Mouse (Mus musculus): ENCODE results near the gene Gnaq.

Gene Gnaq

GRCm38 (mm10) chr19:16189066-16189765 is 56.6 kb downstream of the Gnaq start:
- DNase-seq (ENCODE audit: low read depth in 2 of 2, low spot score in 2 of 2): no peak

GRCm38 (mm10) chr19:16198162-16198561 is 65.5 kb downstream of the Gnaq start:
- no peak for DNase-seq (ENCODE audit: low read depth in 2 of 2, low spot score in 2 of 2)

GRCm38 (mm10) chr19:16201356-16201755 is 68.7 kb downstream of the Gnaq start:
- no peak for DNase-seq (ENCODE audit: low read depth in 2 of 2, low spot score in 2 of 2)

GRCm38 (mm10) chr19:16204776-16205680 is 72.4 kb downstream of the Gnaq start:
- DNase-seq (ENCODE audit: low read depth in 2 of 2, low spot score in 2 of 2): no peak

GRCm38 (mm10) chr19:16209616-16210015 is 77.0 kb downstream of the Gnaq start:
- no peak for DNase-seq (ENCODE audit: low read depth in 2 of 2, low spot score in 2 of 2)

GRCm38 (mm10) chr19:16214946-16215345 is 82.3 kb downstream of the Gnaq start:
- no peak for DNase-seq (ENCODE audit: low read depth in 2 of 2, low spot score in 2 of 2)

- no peak for DNase-seq (ENCODE audit: low read depth in 2 of 2, low spot score in 2 of 2)
Measured at GRCm38 (mm10) chr19:16215430-16216016, 82.9 kb downstream of the Gnaq start.

- DNase-seq (ENCODE audit: low read depth in 2 of 2, low spot score in 2 of 2): no peak
Measured at GRCm38 (mm10) chr19:16219978-16220377, 87.3 kb downstream of the Gnaq start.

- DNase-seq (ENCODE audit: low read depth in 2 of 2, low spot score in 2 of 2): no peak
Measured at GRCm38 (mm10) chr19:16222526-16222925, 89.9 kb downstream of the Gnaq start.

- DNase-seq (ENCODE audit: low read depth in 2 of 2, low spot score in 2 of 2): no peak
Measured at GRCm38 (mm10) chr19:16223126-16223525, 90.5 kb downstream of the Gnaq start.

- no peak for DNase-seq (ENCODE audit: low read depth in 2 of 2, low spot score in 2 of 2)
Measured at GRCm38 (mm10) chr19:16224831-16225230, 92.2 kb downstream of the Gnaq start.

- no peak for DNase-seq (ENCODE audit: low read depth in 2 of 2, low spot score in 2 of 2)
Measured at GRCm38 (mm10) chr19:16231584-16231983, 99.0 kb downstream of the Gnaq start.

- DNase-seq (ENCODE audit: low read depth in 2 of 2, low spot score in 2 of 2): no peak
Measured at GRCm38 (mm10) chr19:16235594-16235993, 103.0 kb downstream of the Gnaq start.

- no peak for DNase-seq (ENCODE audit: low read depth in 2 of 2, low spot score in 2 of 2)
Measured at GRCm38 (mm10) chr19:16237034-16237433, 104.4 kb downstream of the Gnaq start.

- DNase-seq (ENCODE audit: low read depth in 2 of 2, low spot score in 2 of 2): no peak
Measured at GRCm38 (mm10) chr19:16238072-16238471, 105.4 kb downstream of the Gnaq start.

GRCm38 (mm10) chr19:16238512-16238911 is 105.9 kb downstream of the Gnaq start:
- no peak for DNase-seq (ENCODE audit: low read depth in 2 of 2, low spot score in 2 of 2)

GRCm38 (mm10) chr19:16242708-16243107 is 110.1 kb downstream of the Gnaq start:
- no peak for DNase-seq (ENCODE audit: low read depth in 2 of 2, low spot score in 2 of 2)

- no peak for DNase-seq (ENCODE audit: low read depth in 2 of 2, low spot score in 2 of 2)
Measured at GRCm38 (mm10) chr19:16249025-16249424, 116.4 kb downstream of the Gnaq start.

- DNase-seq (ENCODE audit: low read depth in 2 of 2, low spot score in 2 of 2): no peak
Measured at GRCm38 (mm10) chr19:16250921-16251320, 118.3 kb downstream of the Gnaq start.

GRCm38 (mm10) chr19:16251819-16252218 is 119.2 kb downstream of the Gnaq start:
- no peak for DNase-seq (ENCODE audit: low read depth in 2 of 2, low spot score in 2 of 2)

GRCm38 (mm10) chr19:16252696-16253095 is 120.1 kb downstream of the Gnaq start:
- no peak for DNase-seq (ENCODE audit: low read depth in 2 of 2, low spot score in 2 of 2)

- no peak for DNase-seq (ENCODE audit: low read depth in 2 of 2, low spot score in 2 of 2)
Measured at GRCm38 (mm10) chr19:16254881-16255280, 122.2 kb downstream of the Gnaq start.
